Comparison of ENCODE assay signal across 7 mouse cellular contexts in the genomic region with DNA sequence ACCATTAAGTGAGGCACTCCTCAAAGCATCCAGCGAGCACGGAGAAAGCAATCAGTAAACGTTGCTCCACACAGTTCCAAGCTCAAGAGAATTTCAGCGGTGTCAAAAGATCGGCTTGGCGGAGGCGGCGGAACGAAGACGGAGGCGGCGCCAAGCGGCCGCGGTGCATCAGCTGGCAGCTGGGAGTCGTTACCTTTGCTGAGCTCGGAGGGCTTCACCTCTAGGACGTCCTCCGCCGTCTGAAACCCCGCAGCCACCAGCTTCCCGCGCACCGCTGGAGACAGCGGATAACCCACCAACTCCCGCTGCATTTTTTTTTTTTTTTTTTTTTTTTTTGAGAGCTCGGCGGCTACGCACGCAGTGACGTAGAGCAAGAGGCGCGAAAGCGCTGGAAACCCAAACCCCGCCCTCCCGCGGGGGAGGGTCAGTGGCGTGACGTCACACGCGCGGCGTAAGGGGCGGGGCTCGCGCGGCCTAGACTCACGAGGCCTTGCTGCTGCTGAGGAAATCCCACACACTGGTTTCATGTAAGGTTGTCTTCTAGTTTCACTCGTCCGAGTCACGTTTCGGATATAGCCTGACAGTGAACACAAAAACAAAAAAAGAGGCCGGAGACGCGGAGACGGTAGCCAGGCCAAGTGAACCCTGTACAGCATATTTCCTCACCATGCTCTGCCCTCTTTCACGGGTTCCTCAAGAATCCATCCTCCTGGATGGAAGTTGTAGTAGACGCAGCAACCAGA. TPM values are rescaled to one million over a fixed set of nuclear protein-coding genes. Genes with fewer than 3 reads are reported as not detected.
A peak's percentile ranks its signal among the peaks of the same experiment; 100 is the strongest.
DNase-seq lines count a peak whose midpoint lies in the region; ATAC-seq lines count a peak whose summit lies in the region.

No protein-coding gene starts in this region.

- peak overlapping the region; percentile 85 for H3K4me2 ChIP-seq in intestine, embryonic 16.5 days (ENCODE audit: low read depth, low read length)
- peak overlapping the region; percentile 53 for H3K4me2 ChIP-seq in midbrain, embryonic 11.5 days

- ATAC-seq in intestine, embryonic 16.5 days: peak; percentile 94
- peak; percentile 90 for ATAC-seq in midbrain, embryonic 11.5 days (ENCODE audit: low FRiP score)

- H3K4me1 ChIP-seq in intestine, embryonic 16.5 days (ENCODE audit: control insufficient read depth, insufficient read depth, low read length): no peaks in the 10 kb centered on the region
- H3K4me1 ChIP-seq in midbrain, embryonic 11.5 days (ENCODE audit: control insufficient read depth, insufficient read depth, low read length): peaks cover 4% of the 10 kb centered on the region

- 2% methylated on average over 58 of the region's 58 CpGs for WGBS in intestine, embryonic 16.5 days
- WGBS in midbrain, embryonic 11.5 days: 2% methylated on average over 56 of the region's 58 CpGs

- no peaks in the 10 kb centered on the region for H3K36me3 ChIP-seq in intestine, embryonic 16.5 days (ENCODE audit: control insufficient read depth, insufficient read depth, low read length)
- no peaks in the 10 kb centered on the region; the same call in 1 of the 2 replicates for H3K36me3 ChIP-seq in midbrain, embryonic 11.5 days (ENCODE audit: control insufficient read depth, insufficient read depth, low read length)

- no peaks in the 10 kb centered on the region for H3K27me3 ChIP-seq in intestine, embryonic 16.5 days (replicated peaks; ENCODE audit: control insufficient read depth, insufficient read depth, low read length)
- no peaks in the 10 kb centered on the region for H3K27me3 ChIP-seq in midbrain, embryonic 11.5 days (ENCODE audit: control insufficient read depth, insufficient read depth, low read length)

- peak overlapping the region; percentile 92 for H3K27ac ChIP-seq in intestine, embryonic 16.5 days (ENCODE audit: low read length)
- H3K27ac ChIP-seq in midbrain, embryonic 11.5 days (ENCODE audit: low read depth, low read length): peak overlapping the region; percentile 79

- peak overlapping the region; percentile 78 for H3K9ac ChIP-seq in intestine, embryonic 16.5 days (ENCODE audit: low read depth, low read length)
- peak overlapping the region; percentile 83 for H3K9ac ChIP-seq in midbrain, embryonic 11.5 days (ENCODE audit: low read length)

- DNase-seq in adrenal gland, adult 18-20 months (ENCODE audit: low spot score in 2 of 2): peak; percentile 99
- DNase-seq in embryo, embryonic 11 days: peak; percentile 98
- peak; percentile 92 to 93 for DNase-seq in gastrocnemius, postnatal 36 days
- DNase-seq in left cerebral cortex, postnatal 36 days (ENCODE audit: low spot score in 2 of 2): peak; percentile 93 to 94
- peak; percentile 100 for DNase-seq in midbrain, embryonic 11.5 days (ENCODE audit: low spot score, missing footprints)
- DNase-seq in skeletal muscle tissue, adult 2 months (ENCODE audit: low read depth, low spot score): peak; percentile 94

- peak overlapping the region; percentile 68 for H3K4me3 ChIP-seq in intestine, embryonic 16.5 days (ENCODE audit: low read length)
- H3K4me3 ChIP-seq in midbrain, embryonic 11.5 days (ENCODE audit: low read depth, low read length): peak overlapping the region; percentile 56

- no peaks in the 10 kb centered on the region for H3K9me3 ChIP-seq in intestine, embryonic 16.5 days (ENCODE audit: control insufficient read depth, low read length)
- H3K9me3 ChIP-seq in midbrain, embryonic 11.5 days (ENCODE audit: control insufficient read depth, low read length): no peaks in the 10 kb centered on the region

- intact Hi-C loops in gastrocnemius, postnatal 36 days (cut with DNase I): no loop called here
- intact Hi-C loops in left cerebral cortex, postnatal 36 days (cut with DNase I): no loop called here

RNA-seq across cellular contexts. Expression of a gene that starts 0.5 kb away (rescaled TPM):
- 1 to 10 TPM; 2.8 to 4.9 TPM for total RNA-seq in adrenal gland, adult 18-20 months (2021)
- total RNA-seq in gastrocnemius, postnatal 36 days (2021): under 1 TPM; 0.32 to 0.41 TPM
- 4.7 and 5.3 TPM in 2 replicates for polyA plus RNA-seq in intestine, embryonic 16.5 days (2015; fragmentation: Nextera tagmentation; extraction: Ambion mirVana)
- total RNA-seq in left cerebral cortex, postnatal 36 days (2021): 1 to 10 TPM; 3.5 to 4.4 TPM
- 13.6 and 15.7 TPM in 2 replicates for polyA plus RNA-seq in midbrain, embryonic 11.5 days (2014; fragmentation: Nextera tagmentation; extraction: Ambion mirVana)

RNA-seq across cellular contexts. Expression of a gene that starts 0.6 kb away (rescaled TPM):
- under 1 TPM; 0.07 to 0.26 TPM for total RNA-seq in adrenal gland, adult 18-20 months (2021)
- total RNA-seq in gastrocnemius, postnatal 36 days (2021): not detected
- polyA plus RNA-seq in intestine, embryonic 16.5 days (2015; fragmentation: Nextera tagmentation; extraction: Ambion mirVana): 0.53 and 0.70 TPM in 2 replicates
- total RNA-seq in left cerebral cortex, postnatal 36 days (2021): under 1 TPM; 0.10 to 0.68 TPM
- polyA plus RNA-seq in midbrain, embryonic 11.5 days (2014; fragmentation: Nextera tagmentation; extraction: Ambion mirVana): 0.21 and 0.30 TPM in 2 replicates

RNA-seq across cellular contexts. Expression of a gene that starts 45.5 kb away (rescaled TPM):
- 10 to 100 TPM; 13.1 to 24.4 TPM for total RNA-seq in adrenal gland, adult 18-20 months (2021)
- under 1 TPM; 0.32 to 0.46 TPM for total RNA-seq in gastrocnemius, postnatal 36 days (2021)
- 1.4 and 1.5 TPM in 2 replicates for polyA plus RNA-seq in intestine, embryonic 16.5 days (2015; fragmentation: Nextera tagmentation; extraction: Ambion mirVana)
- 100 to 1,000 TPM; 146 to 158 TPM for total RNA-seq in left cerebral cortex, postnatal 36 days (2021)
- polyA plus RNA-seq in midbrain, embryonic 11.5 days (2014; fragmentation: Nextera tagmentation; extraction: Ambion mirVana): 12.4 and 16.5 TPM in 2 replicates

Comparison
In these comparisons a context has a peak if more than half of its experiments do, and no peak if none do; other contexts are left out.
1. Peak in every context shown above with its lines: DNase-seq, ATAC-seq, H3K4me3 ChIP-seq and H3K27ac ChIP-seq.
2. RNA of a gene that starts 45.5 kb away (total RNA-seq): 146 to 158 TPM in left cerebral cortex, postnatal 36 days and 13.1 to 24.4 TPM in adrenal gland, adult 18-20 months; 0.32 to 0.46 TPM in gastrocnemius, postnatal 36 days; every median in the first group is over 4 times any median in the second.